Mouse (Mus musculus) kidney, embryonic 14.5 days (tissue): ENCODE measurements around the gene 1110032F04Rik. TPM values are rescaled to one million over a fixed set of nuclear protein-coding genes. Genes with fewer than 3 reads are reported as not detected.
A peak's percentile ranks its signal among the peaks of the same experiment; 100 is the strongest.

ENCODE experiments used
- ATAC-seq: fragments of 200-750 bp; cut with Nextera tagmentation; 2 replicates; pipeline ENCODE4 v1.8.0; 2017; ENCODE audit warnings: moderate number of reproducible peaks, mild to moderate bottlenecking, moderate TSS enrichment, moderate library complexity; ENCODE audit not compliant: low FRiP score, low TSS enrichment
- H3K27ac ChIP-seq: fragments of 300-500 bp; sonication (generic); 2 replicates; pipeline ENCODE4 v1.5.1; 2014; ENCODE audit warnings: low read depth, mild to moderate bottlenecking, low read length, moderate library complexity, mixed read lengths
- H3K27me3 ChIP-seq: fragments of 300-500 bp; sonication (generic); 2 replicates; pipeline ENCODE4 v1.6.1; 2014; ENCODE audit warnings: mild to moderate bottlenecking, low read length; ENCODE audit not compliant: control insufficient read depth, insufficient read depth
- H3K36me3 ChIP-seq: fragments of 300-500 bp; sonication (generic); 2 replicates; pipeline ENCODE4 v1.6.1; 2014; ENCODE audit warnings: low read length, mixed read lengths; ENCODE audit not compliant: control insufficient read depth, insufficient read depth
- H3K4me1 ChIP-seq: fragments of 300-500 bp; sonication (generic); 2 replicates; pipeline ENCODE4 v1.6.1; 2014; ENCODE audit warnings: low read length, mixed read lengths; ENCODE audit not compliant: control insufficient read depth, insufficient read depth
- H3K4me2 ChIP-seq: fragments of 300-500 bp; sonication (generic); replicated peaks from 2 replicates; pipeline ENCODE4 v1.6.1; 2014; ENCODE audit warnings: low read depth, mild to moderate bottlenecking, low read length
- H3K4me3 ChIP-seq: fragments of 300-500 bp; sonication (generic); 2 replicates; pipeline ENCODE4 v1.5.1; 2014; ENCODE audit warnings: mild to moderate bottlenecking, low read length
- H3K9ac ChIP-seq: fragments of 300-500 bp; sonication (generic); 2 replicates; pipeline ENCODE4 v1.6.1; 2014; ENCODE audit warnings: low read depth, mild to moderate bottlenecking, low read length, moderate library complexity
- H3K9me3 ChIP-seq: fragments of 300-500 bp; sonication (generic); 2 replicates; pipeline ENCODE4 v1.6.1; 2016; ENCODE audit warnings: low read length; ENCODE audit not compliant: control insufficient read depth
- WGBS: fragments of 180-500 bp; shearing (Covaris S2); extraction: QIAGEN DNeasy Blood & Tissue Kit; methylation state at CpG from one replicate; pipeline ENCODE4 v1.1.7; 2014; 5-methylcytosine and 5-hydroxymethylcytosine counted together
- polyA plus RNA-seq: library from polyadenylated mRNA; unstranded; fragments of >200 nt; fragmentation: Nextera tagmentation; extraction: Ambion mirVana; gene quantifications from 2 replicates; pipeline ENCODE4 v1.2.1, GENCODE M21; 2014

1110032F04Rik gene
- polyA plus RNA-seq, 1 experiment from 2014 or later = 7.0 TPM

GRCm38 (mm10) chr3:68836857-68837499 lies 32.4 kb upstream of the 1110032F04Rik start:
- H3K9me3 ChIP-seq = no peaks in the 10 kb centered on the region
- no peaks in the 10 kb centered on the region for H3K27me3 ChIP-seq
- H3K4me3 ChIP-seq = no peak overlapping the region
- 80% methylated on average over 6 of the region's 6 CpGs for whole genome bisulfite sequencing
- no peaks in the 10 kb centered on the region for H3K4me1 ChIP-seq
- no peak for ATAC-seq
- no peaks in the 10 kb centered on the region for H3K36me3 ChIP-seq
- no peak overlapping the region for H3K27ac ChIP-seq
- no peak overlapping the region for H3K9ac ChIP-seq
- no peak overlapping the region for H3K4me2 ChIP-seq

GRCm38 (mm10) chr3:68840206-68840605 lies 29.2 kb upstream of the 1110032F04Rik start:
- H3K27ac ChIP-seq = no peak overlapping the region
- H3K9ac ChIP-seq = no peak overlapping the region
- 54% methylated on average over 4 of the region's 4 CpGs for WGBS
- no peaks in the 10 kb centered on the region for H3K9me3 ChIP-seq
- no peaks in the 10 kb centered on the region for H3K27me3 ChIP-seq
- no peak overlapping the region for H3K4me3 ChIP-seq
- no peaks in the 10 kb centered on the region for H3K4me1 ChIP-seq
- no peak overlapping the region for H3K4me2 ChIP-seq
- no peaks in the 10 kb centered on the region for H3K36me3 ChIP-seq
- no peak for ATAC-seq

GRCm38 (mm10) chr3:68844025-68844424 lies 25.4 kb upstream of the 1110032F04Rik start:
- WGBS = 94% methylated on average over 4 of the region's 4 CpGs

GRCm38 (mm10) chr3:68848323-68848722 lies 21.1 kb upstream of the 1110032F04Rik start:
- H3K4me3 ChIP-seq = no peak overlapping the region
- H3K4me1 ChIP-seq = no peaks in the 10 kb centered on the region
- H3K9me3 ChIP-seq = no peaks in the 10 kb centered on the region
- H3K9ac ChIP-seq = no peak overlapping the region
- H3K27ac ChIP-seq = no peak overlapping the region
- H3K36me3 ChIP-seq = no peaks in the 10 kb centered on the region
- H3K4me2 ChIP-seq = no peak overlapping the region
- H3K27me3 ChIP-seq = no peaks in the 10 kb centered on the region
- WGBS = 61% methylated on average over 3 of the region's 3 CpGs
- no peak for ATAC-seq

More at GRCm38 (mm10) chr3:68844025-68844424, 25.4 kb upstream of the 1110032F04Rik start:
- no peak overlapping the region for H3K4me3 ChIP-seq
- no peak for ATAC-seq
- no peak overlapping the region for H3K9ac ChIP-seq
- H3K4me2 ChIP-seq = no peak overlapping the region
- no peaks in the 10 kb centered on the region for H3K36me3 ChIP-seq
- H3K27me3 ChIP-seq = no peaks in the 10 kb centered on the region
- no peaks in the 10 kb centered on the region for H3K9me3 ChIP-seq
- no peak overlapping the region for H3K27ac ChIP-seq
- H3K4me1 ChIP-seq = no peaks in the 10 kb centered on the region

GRCm38 (mm10) chr3:68852414-68852813 lies 17.0 kb upstream of the 1110032F04Rik start:
- ATAC-seq = no peak
- no peaks in the 10 kb centered on the region for H3K4me1 ChIP-seq
- no peak overlapping the region for H3K4me2 ChIP-seq
- no peaks in the 10 kb centered on the region for H3K9me3 ChIP-seq
- H3K27ac ChIP-seq = no peak overlapping the region
- 97% methylated on average over 1 of the region's 1 CpGs for WGBS
- H3K4me3 ChIP-seq = no peak overlapping the region
- no peaks in the 10 kb centered on the region for H3K27me3 ChIP-seq
- no peak overlapping the region for H3K9ac ChIP-seq
- H3K36me3 ChIP-seq = no peaks in the 10 kb centered on the region

GRCm38 (mm10) chr3:68869691-68870567 lies 543 bp downstream of the 1110032F04Rik start:
- no peaks in the 10 kb centered on the region for H3K36me3 ChIP-seq
- H3K4me2 ChIP-seq = peak overlapping the region; percentile 100
- WGBS = under 1% methylated on average over 89 of the region's 96 CpGs
- peaks cover 14% of the 10 kb centered on the region for H3K27me3 ChIP-seq
- peaks cover 7% of the 10 kb centered on the region; the same call in 1 of the 2 replicates for H3K4me1 ChIP-seq
- peak overlapping the region; percentile 65 for H3K4me3 ChIP-seq
- no peaks in the 10 kb centered on the region for H3K9me3 ChIP-seq
- no peak overlapping the region for H3K27ac ChIP-seq
- peak; percentile 79 for ATAC-seq
- peak overlapping the region; percentile 67 for H3K9ac ChIP-seq

- Histone ChIP-seq H3K4me3 (peak overlapping the region; percentile 65), H3K9ac (peak overlapping the region; percentile 67; the same call in 1 of the 2 replicates), H3K9me3 (no peaks in the 10 kb centered on the region), H3K27me3 (peaks cover 14% of the 10 kb centered on the region), H3K27ac (no peak overlapping the region), H3K4me2 (peak overlapping the region; percentile 100), H3K36me3 (no peaks in the 10 kb centered on the region), H3K4me1 (peaks cover 7% of the 10 kb centered on the region; the same call in 1 of the 2 replicates)
- whole genome bisulfite sequencing = 2% methylated on average over 15 of the region's 15 CpGs
- peak; percentile 28; the same call in 1 of the 2 replicates for ATAC-seq
These were observed 1.2 kb downstream of the 1110032F04Rik start for GRCm38 (mm10) chr3:68870568-68870950.

- 98% methylated on average over 2 of the region's 2 CpGs for WGBS
- Histone ChIP-seq H3K36me3 (no peaks in the 10 kb centered on the region), H3K9ac (no peak overlapping the region), H3K4me1 (peaks cover 7% of the 10 kb centered on the region; the same call in 1 of the 2 replicates), H3K27me3 (peaks cover 14% of the 10 kb centered on the region), H3K4me2 (no peak overlapping the region), H3K27ac (no peak overlapping the region), H3K4me3 (no peak overlapping the region), H3K9me3 (no peaks in the 10 kb centered on the region)
- ATAC-seq = no peak
These were observed 4.7 kb downstream of the 1110032F04Rik start for GRCm38 (mm10) chr3:68874079-68874478.

GRCm38 (mm10) chr3:68886845-68887244 lies 17.5 kb downstream of the 1110032F04Rik start:
- no peak overlapping the region for H3K27ac ChIP-seq
- no peaks in the 10 kb centered on the region for H3K9me3 ChIP-seq
- no peaks in the 10 kb centered on the region for H3K36me3 ChIP-seq
- ATAC-seq = no peak
- no peak overlapping the region for H3K9ac ChIP-seq
- no peaks in the 10 kb centered on the region for H3K27me3 ChIP-seq
- H3K4me1 ChIP-seq = no peaks in the 10 kb centered on the region
- WGBS = 86% methylated on average over 5 of the region's 5 CpGs
- H3K4me3 ChIP-seq = no peak overlapping the region
- H3K4me2 ChIP-seq = no peak overlapping the region
